Mouse (Mus musculus) colon, adult 2 months (tissue): ENCODE data around the gene Vmn1r32. TPM values are rescaled to one million over a fixed set of nuclear protein-coding genes. Genes with fewer than 3 reads are reported as not detected.

Experiments used
- polyA plus RNA-seq: library from polyadenylated mRNA; depleted of rRNA; stranded (reverse); fragments of >200 nt; gene quantifications from 2 replicates; pipeline ENCODE4 v1.2.3, GENCODE M21; 2012; rRNA removed

Gene Vmn1r32
- not detected in 2 replicates for polyA plus RNA-seq

GRCm38 (mm10) chr6:66559996-66560395 is at the start of gene Vmn1r32:
Vmn1r32 (minus strand) TSS chr6:66560096.

GRCm38 (mm10) chr6:66535028-66535862 is 24.7 kb downstream of the Vmn1r32 start, which contains the start of gene Mad2l1:
Mad2l1 (plus strand) TSS chr6:66535390.

Other genes starting within 250 kb of the Vmn1r32 start
- gene Mad2l1, start 24.7 kb downstream of the Vmn1r32 start, polyA plus RNA-seq: 2.9 and 4.2 TPM in 2 replicates
- gene Vmn1r33, start 58.2 kb upstream of the Vmn1r32 start, polyA plus RNA-seq: not detected in 2 replicates
- not detected in 2 replicates for gene Vmn1r34, start 83.8 kb upstream of the Vmn1r32 start, polyA plus RNA-seq
- gene Vmn1r35, start 125.8 kb upstream of the Vmn1r32 start, polyA plus RNA-seq: not detected in 2 replicates
- gene Vmn1r36, start 159.1 kb upstream of the Vmn1r32 start, polyA plus RNA-seq: not detected in 2 replicates
- not detected in 2 replicates for gene Vmn1r37, start 169.3 kb upstream of the Vmn1r32 start, polyA plus RNA-seq
- gene Vmn1r38, start 222.5 kb upstream of the Vmn1r32 start, polyA plus RNA-seq: not detected in 2 replicates